Mouse (Mus musculus) cerebellum, adult 18-20 months (tissue): Measurements from ENCODE around the gene Ldhb.
"Not testable (repeated sequence)": the region's sequence is repeated elsewhere in the genome, so short reads cannot be mapped to it uniquely, and the experiment has no call there.

ENCODE experiments used
- DNase-seq, 2 experiments: peaks; one replicate each; pipeline ENCODE4 v3.0.0; 2021

Gene Ldhb

GRCm38 (mm10) chr6:142511516-142512135 is 3.9 kb upstream of the Ldhb start:
- no peak for DNase-seq

GRCm38 (mm10) chr6:142508663-142509062 is 906 bp upstream of the Ldhb start:
- no peak for DNase-seq

DNA sequence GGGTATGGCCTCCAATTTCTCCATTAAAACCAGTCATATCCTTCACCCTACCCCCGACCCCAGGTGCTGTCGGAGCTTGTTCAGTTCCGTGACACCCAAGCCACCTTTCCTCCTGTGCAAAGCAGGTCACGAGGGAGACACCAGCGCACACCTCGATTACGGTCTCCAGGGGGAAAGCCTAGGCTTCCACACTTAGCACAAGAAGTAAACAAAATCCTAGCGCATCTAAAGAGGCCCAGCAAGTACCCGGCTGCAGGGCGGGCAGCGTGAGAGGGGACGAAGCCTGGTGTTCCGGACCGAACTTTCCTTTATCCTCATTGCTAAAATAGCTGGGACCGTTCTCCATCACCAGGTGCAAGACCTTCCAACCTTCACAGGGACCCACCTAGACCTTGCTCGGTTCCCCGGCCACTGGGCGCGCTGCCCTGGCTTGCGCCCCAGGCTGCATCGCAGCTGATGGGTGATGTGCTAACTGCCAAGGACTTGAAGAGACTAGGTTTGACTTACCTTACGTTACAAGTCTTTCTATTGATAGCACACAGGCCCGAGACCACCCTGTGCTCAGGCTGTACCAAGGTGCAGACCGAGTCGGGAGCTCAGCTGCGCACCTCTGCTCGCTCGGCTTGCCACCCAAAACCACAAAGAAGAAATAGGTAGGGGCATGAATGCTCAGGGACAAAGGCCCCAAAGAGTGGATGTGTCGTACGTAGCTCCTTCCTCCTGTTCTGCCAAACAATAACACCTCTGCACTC is 548 bp downstream of the Ldhb start:
- DNase-seq = peak; percentile 29 to 61

DNA sequence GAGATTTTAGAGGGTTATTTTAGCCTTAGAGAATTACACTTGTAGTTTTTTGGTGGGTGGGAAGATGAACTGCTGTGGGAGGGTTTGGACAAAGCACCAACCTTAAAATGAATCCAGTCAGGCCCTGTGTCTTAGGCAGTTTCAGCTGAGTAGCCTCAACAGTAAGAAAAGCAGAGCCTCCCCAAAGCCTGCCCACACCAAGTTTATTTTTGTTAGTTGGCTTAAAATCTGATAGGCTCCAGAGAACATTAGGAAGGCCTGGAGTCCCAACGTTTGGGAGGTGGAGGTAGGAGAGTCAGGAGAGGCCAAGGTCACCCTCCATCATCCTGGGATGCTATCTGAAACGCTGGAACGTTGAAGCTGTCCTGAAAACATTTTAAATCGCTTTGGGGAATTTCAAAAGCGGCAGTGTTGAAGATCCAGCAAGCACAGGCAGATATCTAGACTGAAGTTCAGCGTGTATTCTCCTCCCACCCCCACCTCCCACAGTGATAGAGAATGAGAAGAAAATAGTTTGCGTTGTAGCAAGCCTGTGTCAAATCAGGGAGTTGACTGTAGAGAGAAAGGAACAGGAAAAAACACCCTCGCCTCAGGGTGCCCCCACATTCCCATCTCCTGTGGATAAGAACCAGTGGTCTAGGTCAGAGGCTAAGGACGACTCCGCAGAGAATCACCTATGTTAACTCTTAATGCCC is 1.3 kb downstream of the Ldhb start:
- DNase-seq = no peak

- DNase-seq = no peak
These were observed 4.2 kb downstream of the Ldhb start for GRCm38 (mm10) chr6:142503601-142504000.

DNA sequence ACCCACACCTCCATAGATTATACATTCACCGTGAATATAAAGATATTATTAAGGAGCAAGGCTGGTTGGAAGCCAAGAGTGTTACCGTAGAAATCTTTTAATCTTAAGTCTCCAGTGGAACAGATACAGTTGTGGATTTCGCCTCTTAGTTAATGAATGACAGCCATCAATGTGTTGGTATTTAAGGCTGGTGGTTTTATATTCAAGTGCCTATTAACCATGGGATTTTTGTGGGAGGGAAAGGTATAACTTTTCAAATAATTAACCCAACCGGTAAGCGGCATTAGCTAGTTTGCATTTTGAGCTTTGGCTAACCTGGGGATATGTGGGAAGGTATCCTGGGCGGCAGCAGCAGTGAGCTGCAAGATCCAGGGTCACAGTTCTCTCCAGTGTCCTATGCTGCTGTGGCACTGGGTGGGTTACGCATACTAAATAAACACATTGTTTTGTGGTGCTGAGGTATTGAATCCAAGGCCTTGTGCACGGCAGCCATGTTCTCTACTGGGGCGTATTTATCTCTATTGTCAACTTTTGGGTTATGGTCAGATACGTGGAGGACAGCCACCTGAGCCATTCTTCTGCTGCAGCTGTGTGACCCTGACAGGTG is 5.1 kb downstream of the Ldhb start:
- DNase-seq = no peak

DNA sequence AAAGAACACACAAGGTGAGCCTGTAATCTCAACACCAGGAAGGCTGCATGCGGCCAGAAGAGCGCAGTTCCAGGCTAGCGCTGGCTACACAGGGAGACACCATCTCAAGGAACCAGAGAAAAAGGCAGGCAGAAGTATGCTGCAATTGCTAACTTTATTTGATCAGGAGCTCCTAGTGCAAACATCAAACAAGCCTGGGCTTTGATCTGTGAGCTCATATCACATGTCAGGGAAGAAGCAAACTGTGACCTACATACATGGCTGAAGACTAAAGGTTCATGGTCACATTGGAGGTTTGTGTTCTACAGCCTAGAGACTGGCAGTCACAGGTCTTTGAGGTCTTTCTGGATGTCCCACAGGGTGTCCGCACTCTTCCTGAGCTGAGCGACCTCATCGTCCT is 17.6 kb downstream of the Ldhb start:
- not testable (repeated sequence) for DNase-seq

- no peak for DNase-seq
These were observed 20.1 kb downstream of the Ldhb start for GRCm38 (mm10) chr6:142487638-142488037.

GRCm38 (mm10) chr6:142485478-142486123 is 22.2 kb downstream of the Ldhb start:
- DNase-seq = no peak

DNA sequence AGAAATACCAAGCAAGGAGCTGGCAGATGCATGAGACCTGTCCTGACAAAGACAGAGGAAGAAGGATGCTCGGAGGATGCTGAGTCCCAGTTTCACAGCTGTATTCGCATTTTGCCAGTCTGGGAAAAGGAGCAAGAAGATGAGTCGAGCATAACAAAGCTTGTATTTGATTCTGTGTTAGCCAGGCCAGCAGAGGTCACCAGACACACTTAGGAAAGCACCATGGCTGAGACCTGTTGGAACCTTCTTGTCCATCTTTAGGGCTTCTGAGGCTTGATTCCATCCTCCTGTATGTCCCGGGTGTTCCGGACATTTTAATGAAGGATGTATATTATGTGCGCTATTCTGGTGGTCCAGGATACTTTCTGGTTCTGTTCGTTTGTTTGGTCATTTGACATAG is 30.5 kb downstream of the Ldhb start:
- DNase-seq = peak in 1 of 2 experiments; percentile 8

GRCm38 (mm10) chr6:142472801-142473203 is 35.0 kb downstream of the Ldhb start, which contains the start of gene Gys2:
TSS of gene Gys2 (minus strand) at chr6:142473109.
- DNase-seq = no peak

- no peak for DNase-seq
These were observed 36.6 kb downstream of the Ldhb start for GRCm38 (mm10) chr6:142471141-142471540.

GRCm38 (mm10) chr6:142469602-142470001 is 38.2 kb downstream of the Ldhb start:
- DNase-seq = no peak

GRCm38 (mm10) chr6:142462194-142462593 is 45.6 kb downstream of the Ldhb start:
- no peak for DNase-seq

DNA sequence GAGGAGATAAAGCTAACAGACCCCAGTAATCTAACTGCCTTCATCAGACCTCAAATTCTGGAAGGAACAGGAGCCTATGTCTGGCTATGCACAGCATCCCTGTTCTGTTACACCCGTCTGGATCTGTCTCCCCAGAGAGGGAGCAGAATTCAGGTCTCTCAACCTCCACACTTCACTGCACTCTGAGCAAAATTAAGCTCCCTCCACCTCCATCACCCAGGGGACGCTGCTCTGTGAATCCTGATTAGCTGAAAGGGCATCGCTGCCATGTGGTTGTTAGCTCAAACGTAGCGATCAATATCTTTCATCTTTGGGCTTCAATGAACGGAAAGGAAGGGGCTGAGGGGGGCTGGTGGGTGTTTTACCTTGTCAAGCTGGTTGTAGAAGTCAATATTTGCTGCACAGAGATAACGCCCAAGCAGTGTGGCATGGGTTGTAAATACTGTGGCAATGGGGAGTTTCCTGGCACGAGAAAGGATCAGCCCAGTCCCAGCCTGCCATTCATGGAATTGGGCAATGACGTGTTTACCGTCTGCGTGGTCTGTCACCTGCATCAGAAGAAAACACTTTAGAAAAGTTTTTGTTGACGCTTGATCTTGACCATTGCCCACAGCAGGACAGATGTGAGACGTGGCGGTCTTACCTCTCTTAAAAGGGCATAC is 48.6 kb downstream of the Ldhb start:
- DNase-seq = no peak

GRCm38 (mm10) chr6:142458010-142458409 is 49.7 kb downstream of the Ldhb start:
- no peak for DNase-seq

- no peak for DNase-seq
These were observed 52.3 kb downstream of the Ldhb start for GRCm38 (mm10) chr6:142455314-142455996.

DNA sequence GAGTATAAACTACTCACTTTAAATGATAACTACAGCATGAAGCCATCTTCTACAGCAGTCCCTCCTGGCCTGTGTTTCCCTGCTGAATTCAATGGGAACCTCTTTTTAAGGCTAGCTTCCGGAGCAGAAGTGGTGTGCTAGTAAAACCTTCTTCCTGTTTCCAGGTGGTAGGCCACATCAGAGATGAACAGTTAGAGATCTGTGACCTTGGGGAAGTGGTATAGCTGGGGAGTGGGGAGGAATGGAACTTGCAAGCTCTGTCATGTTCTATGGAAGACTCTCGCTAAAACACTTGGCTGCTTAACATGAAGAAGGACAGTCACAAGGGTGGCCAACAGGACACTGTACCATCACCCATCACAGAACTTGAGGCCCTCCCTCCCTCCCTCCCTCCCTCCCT is 54.4 kb downstream of the Ldhb start:
- DNase-seq = no peak

GRCm38 (mm10) chr6:142451381-142451780 is 56.4 kb downstream of the Ldhb start:
- DNase-seq = no peak
